Mouse (Mus musculus) hindbrain, postnatal 0 days (tissue): ENCODE measurements around the gene Wdr74. TPM values are rescaled to one million over a fixed set of nuclear protein-coding genes. Genes with fewer than 3 reads are reported as not detected.

ENCODE experiments used
- ATAC-seq: fragments of 200-750 bp; cut with Nextera tagmentation; 2 replicates; pipeline ENCODE4 v1.8.0; 2017; ENCODE audit warnings: mild to moderate bottlenecking, moderate TSS enrichment, moderate library complexity
- DNase-seq: peaks from one replicate; pipeline ENCODE4 v3.0.0-alpha.2; 2015; ENCODE audit warnings: low spot score
- H3K27ac ChIP-seq: fragments of 300-500 bp; sonication (generic); 2 replicates; pipeline ENCODE4 v1.5.1; 2014; ENCODE audit warnings: mild to moderate bottlenecking
- H3K27me3 ChIP-seq: fragments of 300-500 bp; sonication (generic); 2 replicates; pipeline ENCODE4 v1.6.1; 2014; ENCODE audit warnings: low read length, mixed read lengths; ENCODE audit not compliant: insufficient read depth
- H3K36me3 ChIP-seq: fragments of 300-500 bp; sonication (generic); 2 replicates; pipeline ENCODE4 v1.6.1; 2014; ENCODE audit warnings: low read length, mixed read lengths; ENCODE audit not compliant: insufficient read depth
- H3K4me1 ChIP-seq: fragments of 300-500 bp; sonication (generic); 2 replicates; pipeline ENCODE4 v1.6.1; 2014; ENCODE audit warnings: antibody characterized with exemption, low read length, mixed read lengths; ENCODE audit not compliant: insufficient read depth
- H3K4me2 ChIP-seq: fragments of 300-500 bp; sonication (generic); 2 replicates; pipeline ENCODE4 v1.6.1; 2014; ENCODE audit warnings: low read depth, mild to moderate bottlenecking, low read length, moderate library complexity, mixed read lengths
- H3K4me3 ChIP-seq: fragments of 300-500 bp; sonication (generic); 2 replicates; pipeline ENCODE4 v1.5.1; 2014; ENCODE audit warnings: low read length
- H3K9ac ChIP-seq: fragments of 300-500 bp; sonication (generic); replicated peaks from 2 replicates; pipeline ENCODE4 v1.6.1; 2014; ENCODE audit warnings: mild to moderate bottlenecking, low read length, moderate library complexity, mixed read lengths
- H3K9me3 ChIP-seq: fragments of 300-500 bp; sonication (generic); 2 replicates; pipeline ENCODE4 v1.6.1; 2016; ENCODE audit warnings: low read length, mixed read lengths
- CTCF ChIP-seq: IDR thresholded peaks from 2 replicates; pipeline ENCODE4 v1.5.1; 2016; ENCODE audit warnings: antibody characterized with exemption, control low read depth, low read depth
- WGBS: fragments of 180-500 bp; shearing (Covaris S2); extraction: QIAGEN DNeasy Blood & Tissue Kit; methylation state at CpG from one replicate; pipeline ENCODE4 v1.1.7; 2014; 5-methylcytosine and 5-hydroxymethylcytosine counted together
- microRNA-seq, 2 experiments: library from miRNA; unstranded; fragments of <30 nt; microRNA quantifications; one replicate each; pipeline ENCODE4; 2016
- polyA plus RNA-seq: library from polyadenylated mRNA; unstranded; fragments of >200 nt; fragmentation: Nextera tagmentation; extraction: Ambion mirVana; gene quantifications from 2 replicates; pipeline ENCODE4 v1.2.1, GENCODE M21; 2015
- total RNA-seq: library from RNA; depleted of rRNA; stranded (reverse); fragments of >200 nt; gene quantifications from 2 replicates; pipeline ENCODE4 v1.2.3, GENCODE M21; 2014; rRNA removed

Wdr74 gene
- total and polyA plus RNA-seq, 2 experiments from 2014 or later, result 49.7 to 78.7 TPM

DNA sequence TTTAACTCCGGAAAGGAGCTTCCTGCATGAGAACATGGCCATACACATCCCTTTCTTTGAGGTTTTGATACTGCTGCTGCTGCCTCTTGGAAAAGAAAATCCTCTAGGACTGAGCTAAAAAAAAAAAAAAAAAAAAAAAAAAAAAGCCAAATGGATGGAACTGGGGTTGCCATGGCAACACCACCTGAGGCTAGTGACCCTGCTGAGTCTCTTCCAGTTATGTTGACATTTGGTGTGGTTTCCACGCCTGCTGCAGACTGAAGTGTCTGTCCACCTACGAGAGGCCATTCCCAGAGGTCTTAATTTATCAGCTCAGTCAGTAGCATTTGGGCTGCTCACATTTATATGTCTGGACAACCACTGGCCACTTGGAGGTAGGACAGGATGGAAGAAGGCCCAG, 52.9 kb downstream of the Wdr74 start:
- TF ChIP-seq CTCF, result no peak
- Histone ChIP-seq H3K4me1 (no peaks in the 10 kb centered on the region), H3K36me3 (peaks cover 8% of the 10 kb centered on the region), H3K27me3 (no peaks in the 10 kb centered on the region), H3K9me3 (no peaks in the 10 kb centered on the region), H3K9ac (no peak overlapping the region), H3K4me2 (no peak overlapping the region), H3K4me3 (no peak overlapping the region), H3K27ac (peak overlapping the region; percentile 42; the same call in 1 of the 2 replicates)
- no peak for ATAC-seq
- DNase-seq, result peak; percentile 56
- WGBS, result 22% methylated on average over 3 of the region's 3 CpGs

DNA sequence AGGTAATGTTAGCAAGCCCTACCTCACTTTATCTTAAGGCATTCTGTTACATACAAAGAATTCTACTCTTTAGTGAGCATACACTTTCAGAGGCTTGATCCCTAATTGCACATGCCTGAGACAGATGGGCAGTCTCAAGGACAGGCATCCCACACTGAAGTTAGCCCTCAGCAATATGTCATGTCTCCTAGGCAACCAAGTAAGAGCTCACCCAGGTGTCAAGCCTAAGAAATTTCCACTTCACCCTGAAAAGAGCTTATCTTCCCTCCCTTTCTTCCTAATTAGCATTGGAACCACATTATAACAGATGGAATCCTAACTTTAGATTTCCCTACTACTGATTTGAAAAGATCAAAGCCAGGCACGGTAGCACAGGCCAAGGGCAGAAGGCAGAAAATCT, 53.5 kb downstream of the Wdr74 start:
- 40% methylated on average over 1 of the region's 1 CpGs for WGBS
- Histone ChIP-seq H3K4me3 (no peak overlapping the region), H3K4me2 (no peak overlapping the region), H3K9ac (no peak overlapping the region), H3K4me1 (no peaks in the 10 kb centered on the region), H3K27me3 (no peaks in the 10 kb centered on the region), H3K27ac (peak overlapping the region; percentile 42; the same call in 1 of the 2 replicates), H3K9me3 (no peaks in the 10 kb centered on the region), H3K36me3 (peaks cover 13% of the 10 kb centered on the region)
- no peak for ATAC-seq
- DNase-seq, result no peak
- no peak for TF ChIP-seq CTCF

DNA sequence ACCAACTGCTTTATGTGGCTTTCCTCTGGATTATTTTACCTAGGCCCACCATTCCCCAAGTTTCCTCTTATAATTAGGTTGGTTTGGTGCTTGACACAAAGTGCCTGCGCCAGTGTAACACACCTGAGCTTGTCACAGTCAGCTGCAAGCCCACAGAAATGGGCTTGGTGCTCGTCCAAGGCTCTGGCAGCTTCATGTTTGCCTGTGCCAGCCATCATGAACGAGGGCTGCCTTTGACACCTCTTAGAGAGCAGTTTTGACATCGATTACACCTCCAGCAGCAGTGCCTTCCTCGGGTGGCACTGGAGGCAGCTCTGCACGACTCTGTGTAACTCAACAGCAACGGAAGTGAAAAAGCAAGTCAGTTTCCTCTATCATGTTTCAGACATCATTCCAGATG, 54.5 kb downstream of the Wdr74 start:
- H3K27ac ChIP-seq, result no peak overlapping the region
- no peak for TF ChIP-seq CTCF
- H3K9ac ChIP-seq, result no peak overlapping the region
- H3K27me3 ChIP-seq, result no peaks in the 10 kb centered on the region
- no peaks in the 10 kb centered on the region for H3K4me1 ChIP-seq
- peaks cover 23% of the 10 kb centered on the region for H3K36me3 ChIP-seq
- DNase-seq (no peak), ATAC-seq (no peak)
- no peak overlapping the region for H3K4me3 ChIP-seq
- H3K9me3 ChIP-seq, result no peaks in the 10 kb centered on the region
- no peak overlapping the region for H3K4me2 ChIP-seq
- 75% methylated on average over 7 of the region's 7 CpGs for WGBS

Small RNAs within 50 kb of the gene (microRNA-seq; reads per million reads assigned to microRNA genes)
- gene Mir6992, result 0 reads per million in 2 experiments

Other genes starting within 250 kb of the Wdr74 start
Only the 30 nearest of the 32 such genes appear.
- 15.7 and 18.5 TPM in 2 replicates for gene Slc22a8, start 144.6 kb upstream of the Wdr74 start, total RNA-seq
- 18.2 and 19.9 TPM in 2 replicates for gene Slc22a8, start 144.6 kb upstream of the Wdr74 start, polyA plus RNA-seq
- gene Slc22a6, start 117.8 kb upstream of the Wdr74 start, total RNA-seq, result 9.6 and 13.1 TPM in 2 replicates
- 8.9 and 9.8 TPM in 2 replicates for gene Slc22a6, start 117.8 kb upstream of the Wdr74 start, polyA plus RNA-seq
- 1.3 and 2.4 TPM in 2 replicates for gene Chrm1, start 72.0 kb upstream of the Wdr74 start, total RNA-seq
- 0.80 and 0.88 TPM in 2 replicates for gene Chrm1, start 72.0 kb upstream of the Wdr74 start, polyA plus RNA-seq
- 154 and 155 TPM in 2 replicates for gene Slc3a2, start 12.5 kb upstream of the Wdr74 start, total RNA-seq
- 235 and 250 TPM in 2 replicates for gene Slc3a2, start 12.5 kb upstream of the Wdr74 start, polyA plus RNA-seq
- not detected in 2 replicates for gene 1700092M07Rik, start 4.9 kb downstream of the Wdr74 start, total RNA-seq
- gene 1700092M07Rik, start 4.9 kb downstream of the Wdr74 start, polyA plus RNA-seq, result 0.66 and 0.85 TPM in 2 replicates
- 84.4 and 110 TPM in 2 replicates for gene Stx5a, start 5.6 kb downstream of the Wdr74 start, total RNA-seq
- 95.3 and 104 TPM in 2 replicates for gene Stx5a, start 5.6 kb downstream of the Wdr74 start, polyA plus RNA-seq
- gene Nxf1, start 21.2 kb downstream of the Wdr74 start, total RNA-seq, result 47.7 and 51.3 TPM in 2 replicates
- 88.3 and 89.5 TPM in 2 replicates for gene Nxf1, start 21.2 kb downstream of the Wdr74 start, polyA plus RNA-seq
- 269 and 347 TPM in 2 replicates for gene Tmem223, start 35.2 kb downstream of the Wdr74 start, total RNA-seq
- 233 and 258 TPM in 2 replicates for gene Tmem223, start 35.2 kb downstream of the Wdr74 start, polyA plus RNA-seq
- gene Tmem179b, start 38.6 kb downstream of the Wdr74 start, total RNA-seq, result 29.5 and 31.0 TPM in 2 replicates
- 27.0 and 27.7 TPM in 2 replicates for gene Tmem179b, start 38.6 kb downstream of the Wdr74 start, polyA plus RNA-seq
- 30.1 and 38.9 TPM in 2 replicates for gene Taf6l, start 50.6 kb downstream of the Wdr74 start, total RNA-seq
- 23.3 and 25.9 TPM in 2 replicates for gene Taf6l, start 50.6 kb downstream of the Wdr74 start, polyA plus RNA-seq
- gene Polr2g, start 62.8 kb downstream of the Wdr74 start, total RNA-seq, result 52.7 and 78.3 TPM in 2 replicates
- gene Polr2g, start 62.8 kb downstream of the Wdr74 start, polyA plus RNA-seq, result 171 and 178 TPM in 2 replicates
- gene Zbtb3, start 66.7 kb downstream of the Wdr74 start, total RNA-seq, result 5.0 and 7.5 TPM in 2 replicates
- gene Zbtb3, start 66.7 kb downstream of the Wdr74 start, polyA plus RNA-seq, result 4.4 and 4.7 TPM in 2 replicates
- gene Ttc9c, start 83.5 kb downstream of the Wdr74 start, total RNA-seq, result 41.0 and 55.2 TPM in 2 replicates
- 41.1 and 42.5 TPM in 2 replicates for gene Ttc9c, start 83.5 kb downstream of the Wdr74 start, polyA plus RNA-seq
- 19.7 and 20.1 TPM in 2 replicates for gene Hnrnpul2, start 84.2 kb downstream of the Wdr74 start, total RNA-seq
- 5.6 TPM in 2 replicates for gene Hnrnpul2, start 84.2 kb downstream of the Wdr74 start, polyA plus RNA-seq
- not detected in 2 replicates for gene AC129217.1, start 93.9 kb downstream of the Wdr74 start, total RNA-seq
- not detected in 2 replicates for gene AC129217.1, start 93.9 kb downstream of the Wdr74 start, polyA plus RNA-seq
- gene Bscl2, start 101.6 kb downstream of the Wdr74 start, total RNA-seq, result 132 and 146 TPM in 2 replicates
- 104 and 107 TPM in 2 replicates for gene Bscl2, start 101.6 kb downstream of the Wdr74 start, polyA plus RNA-seq
- gene Gng3, start 103.4 kb downstream of the Wdr74 start, total RNA-seq, result 93.2 and 99.7 TPM in 2 replicates
- 591 and 626 TPM in 2 replicates for gene Gng3, start 103.4 kb downstream of the Wdr74 start, polyA plus RNA-seq
- 1.6 TPM in 2 replicates for gene Lrrn4cl, start 114.9 kb downstream of the Wdr74 start, total RNA-seq
- gene Lrrn4cl, start 114.9 kb downstream of the Wdr74 start, polyA plus RNA-seq, result 1.5 and 1.8 TPM in 2 replicates
- 60.8 and 67.7 TPM in 2 replicates for gene Ubxn1, start 135.7 kb downstream of the Wdr74 start, total RNA-seq
- gene Ubxn1, start 135.7 kb downstream of the Wdr74 start, polyA plus RNA-seq, result 158 and 164 TPM in 2 replicates
- gene Uqcc3, start 145.1 kb downstream of the Wdr74 start, total RNA-seq, result 17.9 and 21.1 TPM in 2 replicates
- 64.9 and 77.0 TPM in 2 replicates for gene Uqcc3, start 145.1 kb downstream of the Wdr74 start, polyA plus RNA-seq
- 3.3 and 5.5 TPM in 2 replicates for gene Lbhd1, start 147.9 kb downstream of the Wdr74 start, total RNA-seq
- gene Lbhd1, start 147.9 kb downstream of the Wdr74 start, polyA plus RNA-seq, result 26.4 and 37.8 TPM in 2 replicates
- not detected in 2 replicates for gene Gm49403, start 148.1 kb downstream of the Wdr74 start, total RNA-seq
- gene Gm49403, start 148.1 kb downstream of the Wdr74 start, polyA plus RNA-seq, result not detected in 2 replicates
- 13.6 and 29.8 TPM in 2 replicates for gene 1810009A15Rik, start 153.0 kb downstream of the Wdr74 start, total RNA-seq
- gene 1810009A15Rik, start 153.0 kb downstream of the Wdr74 start, polyA plus RNA-seq, result 37.7 and 38.6 TPM in 2 replicates
- 0.52 and 2.7 TPM in 2 replicates for gene Gm49416, start 153.1 kb downstream of the Wdr74 start, total RNA-seq
- gene Gm49416, start 153.1 kb downstream of the Wdr74 start, polyA plus RNA-seq, result not detected in 2 replicates
- 40.8 and 46.3 TPM in 2 replicates for gene Ints5, start 157.2 kb downstream of the Wdr74 start, total RNA-seq
- 23.2 and 23.8 TPM in 2 replicates for gene Ints5, start 157.2 kb downstream of the Wdr74 start, polyA plus RNA-seq
- 103 and 110 TPM in 2 replicates for gene Ganab, start 162.2 kb downstream of the Wdr74 start, total RNA-seq
- gene Ganab, start 162.2 kb downstream of the Wdr74 start, polyA plus RNA-seq, result 55.5 and 55.6 TPM in 2 replicates
- 88.7 and 97.5 TPM in 2 replicates for gene B3gat3, start 184.5 kb downstream of the Wdr74 start, total RNA-seq
- 80.9 and 92.3 TPM in 2 replicates for gene B3gat3, start 184.5 kb downstream of the Wdr74 start, polyA plus RNA-seq
- gene Rom1, start 193.5 kb downstream of the Wdr74 start, total RNA-seq, result 5.7 and 6.0 TPM in 2 replicates
- gene Rom1, start 193.5 kb downstream of the Wdr74 start, polyA plus RNA-seq, result 3.5 and 4.0 TPM in 2 replicates
- 8.3 and 8.6 TPM in 2 replicates for gene Eml3, start 193.7 kb downstream of the Wdr74 start, total RNA-seq
- gene Eml3, start 193.7 kb downstream of the Wdr74 start, polyA plus RNA-seq, result 11.0 and 11.8 TPM in 2 replicates
- 65.1 and 71.4 TPM in 2 replicates for gene Mta2, start 206.0 kb downstream of the Wdr74 start, total RNA-seq
- 75.2 and 78.8 TPM in 2 replicates for gene Mta2, start 206.0 kb downstream of the Wdr74 start, polyA plus RNA-seq